Mouse (Mus musculus): ENCODE data around the gene Gm28557. TPM values are rescaled to one million over a fixed set of nuclear protein-coding genes. Genes with fewer than 3 reads are reported as not detected.
A peak's percentile ranks its signal among the peaks of the same experiment; 100 is the strongest.
"Not testable (repeated sequence)": the region's sequence is repeated elsewhere in the genome, so short reads cannot be mapped to it uniquely, and the experiment has no call there.

Gene Gm28557
- total RNA-seq (2012; rRNA removed) = 3.6 and 3.7 TPM in 2 replicates

- peak within 1 kb of the TSS; percentile 45; the same call in 1 of the 2 replicates for H3K27ac ChIP-seq (ENCODE audit: insufficient read depth, low read depth, low read length, poor library complexity, severe bottlenecking)
- no peaks in the 10 kb centered on the region for H3K9me3 ChIP-seq (ENCODE audit: control insufficient read depth, insufficient read depth, low read depth, low read length)
- H3K4me1 ChIP-seq (ENCODE audit: control insufficient read depth in 2 of 2, insufficient read depth in 2 of 2, low read length in 2 of 2, poor library complexity in 1 of 2) = peaks cover 2% of the 10 kb centered on the region in 2 experiments; a peak in 3 of 4 replicates
- peak; percentile 94 for TF ChIP-seq HCFC1 (IDR thresholded peaks at IDR 0.05; ENCODE audit: borderline replicate concordance, insufficient read depth, low read length)
- TF ChIP-seq ZNF384 (IDR thresholded peaks at IDR 0.05; ENCODE audit: low read depth, low read length) = no peak
- TF ChIP-seq MAFK (IDR thresholded peaks at IDR 0.05; ENCODE audit: insufficient read depth, low read depth, low read length) = peak; percentile 94
- no peak for TF ChIP-seq CHD2 (IDR thresholded peaks at IDR 0.05; ENCODE audit: low read depth, low read length)
- DNase-seq (ENCODE audit: low read depth, low spot score) = peak; percentile 99
- peaks cover 5% of the 10 kb centered on the region; the same call in 1 of the 2 replicates for H3K36me3 ChIP-seq (ENCODE audit: control insufficient read depth, insufficient read depth, low read length, poor library complexity, severe bottlenecking)
- peak within 1 kb of the TSS; percentile 79 to 87 for H3K4me3 ChIP-seq (ENCODE audit: insufficient read depth in 1 of 2, low read depth in 1 of 2, low read length in 2 of 2, poor library complexity in 1 of 2, severe bottlenecking in 1 of 2)
- peak within 1 kb of the TSS; percentile 83 for H3K9ac ChIP-seq (ENCODE audit: insufficient read depth, low read depth, low read length, poor library complexity, severe bottlenecking)
- in situ Hi-C loops (cut with MboI; ENCODE audit: low sequenced_read_pairs in 2 of 2, unreplicated experiment in 2 of 2) = no loop called here
Observed at GRCm38 (mm10) chr13:67108194-67108820, at the start of gene Gm28557. Gene Gm28557, minus strand, starts transcription at chr13:67108604.

DNA sequence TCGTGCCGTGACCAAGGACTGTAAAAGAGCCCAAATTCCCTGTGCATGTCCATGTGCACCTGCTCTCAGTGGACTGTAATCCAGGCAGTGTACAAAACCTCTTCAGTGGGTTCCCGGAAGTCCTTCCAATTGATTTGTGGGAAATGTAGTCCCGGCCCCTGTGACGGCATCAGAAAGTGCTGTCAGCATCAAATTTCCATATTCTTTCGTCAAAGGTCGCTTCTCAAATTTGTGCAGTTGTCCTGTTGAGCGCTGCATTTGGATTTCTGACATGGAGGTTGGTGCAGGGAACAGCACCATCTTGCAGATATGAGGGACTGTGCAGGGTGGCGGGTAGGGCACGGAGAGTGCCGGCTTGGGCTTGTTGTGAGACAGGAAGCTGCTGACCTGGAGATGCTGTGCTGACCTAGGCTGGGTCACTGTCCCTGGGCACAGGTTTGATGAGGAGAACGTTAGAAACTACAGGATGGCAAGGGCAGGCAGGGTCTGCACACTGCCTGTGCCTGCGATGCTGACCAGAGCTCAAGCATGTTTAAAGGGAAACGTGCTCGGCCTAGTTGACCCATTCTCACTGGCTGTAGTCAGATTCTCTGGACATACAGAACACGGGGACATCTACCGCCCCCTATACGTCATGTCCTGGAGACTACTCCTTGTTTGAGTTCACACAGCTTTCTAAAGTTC, 19.8 kb upstream of the Gm28557 start:
- peak overlapping the region; percentile 79 to 84 for H3K4me3 ChIP-seq (ENCODE audit: insufficient read depth in 1 of 2, low read depth in 1 of 2, low read length in 2 of 2, poor library complexity in 1 of 2, severe bottlenecking in 1 of 2)
- no peaks in the 10 kb centered on the region for H3K36me3 ChIP-seq (ENCODE audit: control insufficient read depth, insufficient read depth, low read length, poor library complexity, severe bottlenecking)
- H3K4me1 ChIP-seq (ENCODE audit: control insufficient read depth in 2 of 2, insufficient read depth in 2 of 2, low read length in 2 of 2, poor library complexity in 1 of 2) = no peaks in the 10 kb centered on the region
- H3K27ac ChIP-seq (ENCODE audit: insufficient read depth, low read depth, low read length, poor library complexity, severe bottlenecking) = no peak overlapping the region
- H3K9ac ChIP-seq (ENCODE audit: insufficient read depth, low read depth, low read length, poor library complexity, severe bottlenecking) = peak overlapping the region; percentile 69
- peak; percentile 59 for DNase-seq (ENCODE audit: low read depth, low spot score)
- H3K9me3 ChIP-seq (ENCODE audit: control insufficient read depth, insufficient read depth, low read depth, low read length) = no peaks in the 10 kb centered on the region
- in situ Hi-C loops (cut with MboI; ENCODE audit: low sequenced_read_pairs in 2 of 2, unreplicated experiment in 2 of 2) = no loop called here
- 0 out of 2 replicates have a peak, but pooled peaks have one; percentile 10 for TF ChIP-seq MAFK (IDR thresholded peaks at IDR 0.05; ENCODE audit: insufficient read depth, low read depth, low read length)
- TF ChIP-seq ZNF384 (IDR thresholded peaks at IDR 0.05; ENCODE audit: low read depth, low read length) = no peak
- peak; percentile 91 for TF ChIP-seq HCFC1 (IDR thresholded peaks at IDR 0.05; ENCODE audit: borderline replicate concordance, insufficient read depth, low read length)
- no peak for TF ChIP-seq ZC3H11A (IDR thresholded peaks at IDR 0.05; ENCODE audit: borderline replicate concordance, low read depth, low read length)

GRCm38 (mm10) chr13:67127507-67127906, 19.1 kb upstream of the Gm28557 start:
- H3K27ac ChIP-seq (ENCODE audit: insufficient read depth, low read depth, low read length, poor library complexity, severe bottlenecking); H3K4me1 ChIP-seq (ENCODE audit: control insufficient read depth in 2 of 2, insufficient read depth in 2 of 2, low read length in 2 of 2, poor library complexity in 1 of 2); H3K36me3 ChIP-seq (ENCODE audit: control insufficient read depth, insufficient read depth, low read length, poor library complexity, severe bottlenecking); in situ Hi-C loops (cut with MboI; ENCODE audit: low sequenced_read_pairs in 2 of 2, unreplicated experiment in 2 of 2); H3K9ac ChIP-seq (ENCODE audit: insufficient read depth, low read depth, low read length, poor library complexity, severe bottlenecking); H3K9me3 ChIP-seq (ENCODE audit: control insufficient read depth, insufficient read depth, low read depth, low read length); DNase-seq (ENCODE audit: low read depth, low spot score): not testable (repeated sequence)
- H3K4me3 ChIP-seq (ENCODE audit: insufficient read depth in 1 of 2, low read depth in 1 of 2, low read length in 2 of 2, poor library complexity in 1 of 2, severe bottlenecking in 1 of 2) = peak overlapping the region in 1 of 2 experiments; percentile 79; a peak in 2 of 4 replicates

DNA sequence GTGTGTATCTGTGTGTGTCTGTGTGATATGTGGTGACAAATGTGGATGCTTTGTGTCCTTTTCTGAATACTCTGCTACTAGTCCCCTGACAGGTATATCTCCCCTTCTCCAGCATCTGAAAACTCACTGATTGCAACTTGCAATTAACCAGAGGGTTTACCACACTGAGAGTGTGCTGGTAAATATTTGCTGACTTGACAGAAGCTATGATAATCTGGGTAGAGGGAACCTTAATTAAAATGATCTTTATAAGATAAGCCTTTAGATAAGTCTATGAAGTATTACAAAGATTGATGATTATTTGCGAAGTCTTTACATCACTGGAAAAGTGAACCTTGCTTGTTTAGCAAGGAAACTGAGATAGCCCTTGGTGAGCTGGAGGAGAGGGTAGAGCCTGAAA, 16.1 kb upstream of the Gm28557 start:
- no peak for TF ChIP-seq HCFC1 (IDR thresholded peaks at IDR 0.05; ENCODE audit: borderline replicate concordance, insufficient read depth, low read length)
- TF ChIP-seq CHD2 (IDR thresholded peaks at IDR 0.05; ENCODE audit: low read depth, low read length) = no peak
- 0 out of 2 replicates have a peak, but pooled peaks have one; percentile 54 for TF ChIP-seq MAFK (IDR thresholded peaks at IDR 0.05; ENCODE audit: insufficient read depth, low read depth, low read length)
- no peak overlapping the region for H3K27ac ChIP-seq (ENCODE audit: insufficient read depth, low read depth, low read length, poor library complexity, severe bottlenecking)
- in situ Hi-C loops (cut with MboI; ENCODE audit: low sequenced_read_pairs in 2 of 2, unreplicated experiment in 2 of 2) = no loop called here

GRCm38 (mm10) chr13:67121360-67121759, 13.0 kb upstream of the Gm28557 start, which contains the start of gene Zfp759:
Gene Zfp759, plus strand, starts transcription at chr13:67121660.
- H3K4me1 ChIP-seq (ENCODE audit: control insufficient read depth in 2 of 2, insufficient read depth in 2 of 2, low read length in 2 of 2, poor library complexity in 1 of 2); in situ Hi-C loops (cut with MboI; ENCODE audit: low sequenced_read_pairs in 2 of 2, unreplicated experiment in 2 of 2); DNase-seq (ENCODE audit: low read depth, low spot score); H3K4me3 ChIP-seq (ENCODE audit: insufficient read depth in 1 of 2, low read depth in 1 of 2, low read length in 2 of 2, poor library complexity in 1 of 2, severe bottlenecking in 1 of 2); H3K9me3 ChIP-seq (ENCODE audit: control insufficient read depth, insufficient read depth, low read depth, low read length); H3K36me3 ChIP-seq (ENCODE audit: control insufficient read depth, insufficient read depth, low read length, poor library complexity, severe bottlenecking); H3K27ac ChIP-seq (ENCODE audit: insufficient read depth, low read depth, low read length, poor library complexity, severe bottlenecking); H3K9ac ChIP-seq (ENCODE audit: insufficient read depth, low read depth, low read length, poor library complexity, severe bottlenecking): not testable (repeated sequence)

More for the DNA sequence above, 16.1 kb upstream of the Gm28557 start:
- DNase-seq (ENCODE audit: low read depth, low spot score) = no peak
- no peak overlapping the region for H3K9ac ChIP-seq (ENCODE audit: insufficient read depth, low read depth, low read length, poor library complexity, severe bottlenecking)
- H3K4me3 ChIP-seq (ENCODE audit: insufficient read depth in 1 of 2, low read depth in 1 of 2, low read length in 2 of 2, poor library complexity in 1 of 2, severe bottlenecking in 1 of 2) = no peak overlapping the region
- H3K36me3 ChIP-seq (ENCODE audit: control insufficient read depth, insufficient read depth, low read length, poor library complexity, severe bottlenecking) = no peaks in the 10 kb centered on the region
- H3K4me1 ChIP-seq (ENCODE audit: control insufficient read depth in 2 of 2, insufficient read depth in 2 of 2, low read length in 2 of 2, poor library complexity in 1 of 2) = no peaks in the 10 kb centered on the region
- no peaks in the 10 kb centered on the region for H3K9me3 ChIP-seq (ENCODE audit: control insufficient read depth, insufficient read depth, low read depth, low read length)

GRCm38 (mm10) chr13:67116163-67116562, 7.8 kb upstream of the Gm28557 start, which contains the start of gene Rslcan18:
Gene Rslcan18, minus strand, starts transcription at chr13:67116263.
- H3K4me1 ChIP-seq (ENCODE audit: control insufficient read depth in 2 of 2, insufficient read depth in 2 of 2, low read length in 2 of 2, poor library complexity in 1 of 2); H3K36me3 ChIP-seq (ENCODE audit: control insufficient read depth, insufficient read depth, low read length, poor library complexity, severe bottlenecking); H3K27ac ChIP-seq (ENCODE audit: insufficient read depth, low read depth, low read length, poor library complexity, severe bottlenecking); in situ Hi-C loops (cut with MboI; ENCODE audit: low sequenced_read_pairs in 2 of 2, unreplicated experiment in 2 of 2); H3K4me3 ChIP-seq (ENCODE audit: insufficient read depth in 1 of 2, low read depth in 1 of 2, low read length in 2 of 2, poor library complexity in 1 of 2, severe bottlenecking in 1 of 2); H3K9ac ChIP-seq (ENCODE audit: insufficient read depth, low read depth, low read length, poor library complexity, severe bottlenecking); DNase-seq (ENCODE audit: low read depth, low spot score); H3K9me3 ChIP-seq (ENCODE audit: control insufficient read depth, insufficient read depth, low read depth, low read length): not testable (repeated sequence)
